Mouse (Mus musculus) cerebellum, postnatal 4 days (tissue): ENCODE measurements at regions not wholly inside any gene's neighbourhood (a gene's known extent, or its start where the extent isn't known, plus 50 kb on each side); places are given as distances from the start of the nearest gene placed in this dataset.
"Not testable (repeated sequence)": the region's sequence is repeated elsewhere in the genome, so short reads cannot be mapped to it uniquely, and the experiment has no call there.

ENCODE experiments used
- DNase-seq, 2 experiments: peaks; one replicate each; pipeline ENCODE4 v3.0.0; 2022; ENCODE audit warnings: low spot score in 2 of 2, mixed read lengths in 1 of 2

- not testable (repeated sequence) for DNase-seq
Measured at GRCm38 (mm10) chr19:9338971-9339370, 203.5 kb upstream of the Asrgl1 start.

GRCm38 (mm10) chr19:9337447-9337846 lies 202.0 kb upstream of the Asrgl1 start:
- not testable (repeated sequence) for DNase-seq

GRCm38 (mm10) chr19:9317932-9318331 lies 182.5 kb upstream of the Asrgl1 start:
- DNase-seq = not testable (repeated sequence)

DNA sequence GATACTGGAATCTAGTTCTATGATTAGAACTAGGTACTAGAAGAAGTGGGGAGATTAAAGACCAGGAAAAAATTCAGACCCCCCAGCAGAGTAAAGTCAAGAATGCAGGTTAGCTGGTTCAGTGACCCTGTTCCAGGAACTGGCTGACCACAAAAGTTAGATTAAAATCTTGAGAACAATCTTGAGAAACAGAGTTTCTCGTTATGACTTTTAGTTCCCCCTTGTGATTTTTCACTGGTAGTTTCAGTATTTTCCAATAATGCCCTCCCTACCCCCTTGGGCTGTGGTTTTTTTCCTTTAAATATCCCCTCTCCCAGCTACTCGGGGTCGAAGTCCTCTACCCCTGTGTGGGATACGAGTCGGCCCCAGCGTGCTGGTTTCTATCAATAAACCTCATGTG lies 180.7 kb upstream of the Asrgl1 start:
- not testable (repeated sequence) for DNase-seq

DNA sequence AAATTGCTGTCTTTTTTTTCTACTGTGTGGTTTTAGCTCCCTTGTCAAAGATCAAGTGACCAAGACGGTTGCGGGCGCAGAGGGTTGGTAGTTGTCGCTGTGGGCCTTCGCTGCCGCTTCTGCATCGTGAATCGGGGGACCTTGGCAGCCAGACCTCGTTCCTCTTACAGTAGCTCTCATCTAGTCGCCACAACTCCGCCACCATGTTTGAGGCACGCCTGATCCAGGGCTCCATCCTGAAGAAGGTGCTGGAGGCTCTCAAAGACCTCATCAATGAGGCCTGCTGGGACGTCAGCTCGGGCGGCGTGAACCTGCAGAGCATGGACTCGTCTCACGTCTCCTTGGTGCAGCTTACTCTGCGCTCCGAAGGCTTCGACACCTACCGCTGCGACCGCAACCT lies 147.7 kb upstream of the Asrgl1 start:
- DNase-seq = peak in 1 of 2 experiments; percentile 5

GRCm38 (mm10) chr19:9234676-9235075 lies 99.2 kb upstream of the Asrgl1 start:
- not testable (repeated sequence) for DNase-seq
